Mouse (Mus musculus) C2C12 (cell line): ENCODE measurements around the gene Acadl.

Experiments used
- CEBPB ChIP-seq: IDR thresholded peaks from one replicate; pipeline ENCODE4 v1.6.1; 2011; ENCODE audit warnings: low read depth, mild to moderate bottlenecking, control low read depth, moderate library complexity
- CTCF ChIP-seq: IDR thresholded peaks from one replicate; pipeline ENCODE4 v1.5.1; 2011; ENCODE audit not compliant: control insufficient read depth, insufficient read depth, insufficient read length
- MAX ChIP-seq: IDR thresholded peaks from one replicate; pipeline ENCODE4 v1.6.1; 2011; ENCODE audit warnings: mild to moderate bottlenecking, control low read depth
- MYOD1 ChIP-seq: IDR thresholded peaks from one replicate; pipeline ENCODE4 v1.6.1; 2011; ENCODE audit warnings: low read depth; ENCODE audit not compliant: control insufficient read depth, insufficient read length
- USF1 ChIP-seq: IDR thresholded peaks from one replicate; pipeline ENCODE4 v1.6.1; 2011; ENCODE audit warnings: low read depth, mild to moderate bottlenecking, control low read depth, moderate library complexity

DNA sequence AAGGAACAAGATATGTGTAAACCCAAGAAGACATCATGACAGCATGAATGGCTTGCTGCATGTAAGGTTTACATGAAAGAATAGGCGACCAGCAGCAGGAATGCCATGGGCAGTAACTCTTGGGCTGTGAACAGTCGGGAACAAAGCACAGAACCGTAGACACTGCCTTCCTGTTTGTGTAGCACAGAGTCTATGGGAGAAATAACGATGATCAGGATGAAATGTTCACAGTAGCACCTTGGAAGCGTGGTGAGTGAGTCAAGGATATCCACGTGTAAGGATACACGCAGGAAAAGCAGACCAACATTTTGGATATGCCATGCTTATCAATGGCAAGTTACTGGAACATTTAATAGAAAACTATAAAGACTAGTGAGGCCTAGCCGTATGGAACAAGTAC is 48.3 kb downstream of the Acadl start:
- no peak for TF ChIP-seq CTCF
- no peak for TF ChIP-seq USF1
- no peak for TF ChIP-seq MAX
- TF ChIP-seq CEBPB: no peak
- TF ChIP-seq MYOD1: no peak
